Mouse (Mus musculus) intestine, embryonic 16.5 days (tissue): ENCODE measurements at regions not wholly inside any gene's neighbourhood (a gene's known extent, or its start where the extent isn't known, plus 50 kb on each side); places are given as distances from the start of the nearest gene placed in this dataset.
"Not testable (repeated sequence)": the region's sequence is repeated elsewhere in the genome, so short reads cannot be mapped to it uniquely, and the experiment has no call there.

ENCODE experiments used
- ATAC-seq: fragments of 200-750 bp; cut with Nextera tagmentation; 2 replicates; pipeline ENCODE4 v1.8.0; 2017; ENCODE audit warnings: moderate TSS enrichment, moderate library complexity
- H3K27ac ChIP-seq: fragments of 300-500 bp; sonication (generic); 2 replicates; pipeline ENCODE4 v1.5.1; 2014; ENCODE audit warnings: mild to moderate bottlenecking, low read length
- H3K27me3 ChIP-seq: fragments of 300-500 bp; sonication (generic); replicated peaks from 2 replicates; pipeline ENCODE4 v1.6.1; 2014; ENCODE audit warnings: low read length, control low read depth, mixed read lengths; ENCODE audit not compliant: control insufficient read depth, insufficient read depth
- H3K36me3 ChIP-seq: fragments of 300-500 bp; sonication (generic); 2 replicates; pipeline ENCODE4 v1.6.1; 2014; ENCODE audit warnings: low read length, control low read depth; ENCODE audit not compliant: control insufficient read depth, insufficient read depth
- H3K4me1 ChIP-seq: fragments of 300-500 bp; sonication (generic); 2 replicates; pipeline ENCODE4 v1.6.1; 2014; ENCODE audit warnings: low read length, control low read depth, mixed read lengths; ENCODE audit not compliant: control insufficient read depth, insufficient read depth
- H3K4me2 ChIP-seq: fragments of 300-500 bp; sonication (generic); 2 replicates; pipeline ENCODE4 v1.6.1; 2014; ENCODE audit warnings: low read depth, low read length, control low read depth
- H3K4me3 ChIP-seq: fragments of 300-500 bp; sonication (generic); 2 replicates; pipeline ENCODE4 v1.5.1; 2014; ENCODE audit warnings: mild to moderate bottlenecking, low read length
- H3K9ac ChIP-seq: fragments of 300-500 bp; sonication (generic); 2 replicates; pipeline ENCODE4 v1.6.1; 2014; ENCODE audit warnings: low read depth, low read length
- H3K9me3 ChIP-seq: fragments of 300-500 bp; sonication (generic); 2 replicates; pipeline ENCODE4 v1.6.1; 2016; ENCODE audit warnings: low read length, control low read depth; ENCODE audit not compliant: control insufficient read depth
- WGBS: fragments of 180-500 bp; shearing (Covaris S2); extraction: QIAGEN DNeasy Blood & Tissue Kit; methylation state at CpG from one replicate; pipeline ENCODE4 v1.1.7; 2014; 5-methylcytosine and 5-hydroxymethylcytosine counted together

- Histone ChIP-seq H3K36me3 (no peaks in the 10 kb centered on the region), H3K4me1 (no peaks in the 10 kb centered on the region), H3K27me3 (no peaks in the 10 kb centered on the region), H3K4me3 (no peak overlapping the region), H3K4me2 (no peak overlapping the region), H3K27ac (no peak overlapping the region), H3K9me3 (no peaks in the 10 kb centered on the region), H3K9ac (no peak overlapping the region)
- WGBS, result 75% methylated on average over 4 of the region's 4 CpGs
- ATAC-seq, result no peak
Measured at GRCm38 (mm10) chr17:69770046-69770445, 198.8 kb upstream of the Dlgap1 start.

- Histone ChIP-seq H3K9me3 (no peaks in the 10 kb centered on the region), H3K9ac (no peak overlapping the region), H3K36me3 (no peaks in the 10 kb centered on the region), H3K4me2 (no peak overlapping the region), H3K27ac (no peak overlapping the region), H3K4me3 (no peak overlapping the region), H3K4me1 (no peaks in the 10 kb centered on the region), H3K27me3 (no peaks in the 10 kb centered on the region)
- 85% methylated on average over 1 of the region's 1 CpGs for WGBS
- no peak for ATAC-seq
Measured at GRCm38 (mm10) chr17:69781201-69781600, 187.7 kb upstream of the Dlgap1 start.

- ATAC-seq, result no peak
- H3K4me1 ChIP-seq, result no peaks in the 10 kb centered on the region
Measured at GRCm38 (mm10) chr17:69786985-69787384, 181.9 kb upstream of the Dlgap1 start.

GRCm38 (mm10) chr17:69821473-69821872, 147.4 kb upstream of the Dlgap1 start:
- Histone ChIP-seq H3K9ac (no peak overlapping the region), H3K27me3 (no peaks in the 10 kb centered on the region), H3K4me3 (no peak overlapping the region), H3K36me3 (no peaks in the 10 kb centered on the region), H3K27ac (no peak overlapping the region), H3K4me1 (no peaks in the 10 kb centered on the region), H3K4me2 (no peak overlapping the region), H3K9me3 (no peaks in the 10 kb centered on the region)
- WGBS, result 77% methylated on average over 5 of the region's 5 CpGs
- ATAC-seq, result no peak

More at GRCm38 (mm10) chr17:69786985-69787384, 181.9 kb upstream of the Dlgap1 start:
- WGBS, result 82% methylated on average over 3 of the region's 3 CpGs
- Histone ChIP-seq H3K9me3 (no peaks in the 10 kb centered on the region), H3K9ac (no peak overlapping the region), H3K36me3 (no peaks in the 10 kb centered on the region), H3K27ac (no peak overlapping the region), H3K27me3 (no peaks in the 10 kb centered on the region), H3K4me2 (no peak overlapping the region), H3K4me3 (no peak overlapping the region)

- Histone ChIP-seq H3K4me1 (no peaks in the 10 kb centered on the region), H3K4me2 (no peak overlapping the region), H3K27me3 (no peaks in the 10 kb centered on the region), H3K27ac (no peak overlapping the region), H3K9ac (no peak overlapping the region), H3K9me3 (no peaks in the 10 kb centered on the region), H3K4me3 (no peak overlapping the region), H3K36me3 (no peaks in the 10 kb centered on the region)
- 85% methylated on average over 2 of the region's 2 CpGs for WGBS
- ATAC-seq, result no peak
Measured at GRCm38 (mm10) chr17:69821901-69822300, 147.0 kb upstream of the Dlgap1 start.

GRCm38 (mm10) chr17:69822921-69823320, 146.0 kb upstream of the Dlgap1 start:
- no peak overlapping the region for H3K4me3 ChIP-seq
- WGBS, result 83% methylated on average over 1 of the region's 1 CpGs
- no peaks in the 10 kb centered on the region for H3K4me1 ChIP-seq
- H3K36me3 ChIP-seq, result no peaks in the 10 kb centered on the region
- H3K27ac ChIP-seq, result no peak overlapping the region
- H3K27me3 ChIP-seq, result no peaks in the 10 kb centered on the region
- no peak for ATAC-seq
- no peaks in the 10 kb centered on the region for H3K9me3 ChIP-seq
- H3K4me2 ChIP-seq, result no peak overlapping the region
- H3K9ac ChIP-seq, result no peak overlapping the region

GRCm38 (mm10) chr17:69841308-69841707, 127.6 kb upstream of the Dlgap1 start:
- Histone ChIP-seq H3K9ac (no peak overlapping the region), H3K36me3 (no peaks in the 10 kb centered on the region), H3K27ac (no peak overlapping the region), H3K27me3 (no peaks in the 10 kb centered on the region), H3K4me1 (no peaks in the 10 kb centered on the region), H3K4me3 (no peak overlapping the region), H3K9me3 (no peaks in the 10 kb centered on the region), H3K4me2 (no peak overlapping the region)
- WGBS, result 71% methylated on average over 5 of the region's 5 CpGs
- ATAC-seq, result no peak

- Histone ChIP-seq H3K27me3 (no peaks in the 10 kb centered on the region), H3K27ac (no peak overlapping the region), H3K4me1 (no peaks in the 10 kb centered on the region), H3K9ac (no peak overlapping the region), H3K9me3 (no peaks in the 10 kb centered on the region), H3K4me2 (no peak overlapping the region), H3K4me3 (no peak overlapping the region), H3K36me3 (no peaks in the 10 kb centered on the region)
- 63% methylated on average over 1 of the region's 1 CpGs for WGBS
- ATAC-seq, result no peak
Measured at GRCm38 (mm10) chr17:69848306-69848705, 120.6 kb upstream of the Dlgap1 start.

- 15% methylated on average over 1 of the region's 1 CpGs for WGBS
- no peak overlapping the region for H3K4me2 ChIP-seq
- no peak for ATAC-seq
- H3K27ac ChIP-seq, result no peak overlapping the region
- H3K4me3 ChIP-seq, result no peak overlapping the region
- H3K27me3 ChIP-seq, result no peaks in the 10 kb centered on the region
- H3K36me3 ChIP-seq, result no peaks in the 10 kb centered on the region
- H3K4me1 ChIP-seq, result no peaks in the 10 kb centered on the region
- H3K9ac ChIP-seq, result no peak overlapping the region
- H3K9me3 ChIP-seq, result no peaks in the 10 kb centered on the region
Measured at GRCm38 (mm10) chr17:69850075-69850474, 118.8 kb upstream of the Dlgap1 start.

- H3K4me2 ChIP-seq, H3K27me3 ChIP-seq, H3K9ac ChIP-seq, H3K36me3 ChIP-seq, H3K4me1 ChIP-seq, H3K4me3 ChIP-seq, H3K27ac ChIP-seq, ATAC-seq, H3K9me3 ChIP-seq: not testable (repeated sequence)
- WGBS, result 90% methylated on average over 8 of the region's 8 CpGs
Measured at GRCm38 (mm10) chr17:69879958-69880357, 88.9 kb upstream of the Dlgap1 start.
